Mouse (Mus musculus) brain, embryonic 14.5 days (tissue): ENCODE results near the gene Hoxa3.

ENCODE experiments used
- CTCF ChIP-seq: fragments of 200-500 bp; IDR thresholded peaks from 2 replicates; pipeline ENCODE4 v1.5.1; 2012; ENCODE audit warnings: inconsistent platforms, mild to moderate bottlenecking, moderate library complexity, borderline replicate concordance; ENCODE audit not compliant: insufficient read depth, insufficient read length; ENCODE audit errors: extremely low read depth
- POLR2A ChIP-seq: fragments of 200-500 bp; IDR thresholded peaks from 2 replicates; pipeline ENCODE4 v1.6.1; 2012; ENCODE audit warnings: mild to moderate bottlenecking, inconsistent platforms, borderline replicate concordance; ENCODE audit not compliant: poor library complexity, insufficient read depth, insufficient read length, severe bottlenecking; ENCODE audit errors: extremely low read depth

DNA sequence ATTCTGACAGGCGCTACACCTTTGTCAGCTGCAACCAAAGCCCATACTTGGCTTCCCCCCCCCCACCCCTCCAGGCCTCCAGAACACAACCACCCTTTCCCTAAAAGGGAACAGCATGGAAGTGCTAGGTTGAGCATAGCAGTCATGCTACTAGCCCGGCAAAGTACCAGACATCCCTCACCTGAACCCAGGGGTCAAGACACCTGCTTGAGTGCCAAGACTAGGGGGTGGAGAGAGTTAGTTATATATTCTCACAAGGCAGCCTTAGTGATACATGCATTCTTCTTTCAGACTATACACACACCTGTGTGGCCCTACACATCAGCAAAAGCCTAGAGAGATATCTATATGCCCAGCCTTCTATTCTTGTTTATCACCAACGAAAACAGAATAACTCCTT is 27.3 kb downstream of the Hoxa3 start:
- TF ChIP-seq CTCF (no peak), POLR2A (no peak)
